9 mouse cellular contexts compared by ENCODE assay signal in genomic region chr5:109602585-109602984, GRCm38 (mm10). TPM values are rescaled to one million over a fixed set of nuclear protein-coding genes. Genes with fewer than 3 reads are reported as not detected.
DNase-seq lines count a peak whose midpoint lies in the region; ATAC-seq and TF ChIP-seq lines count a peak whose summit lies in the region.
"Had no signal": no experiment of that assay in that cellular context is flagged by ENCODE, and none has a peak within 500 bp of the region (broad histone marks: within the 10 kb centered on the region; RNA-seq: fewer than 3 reads in every experiment).

No protein-coding gene starts in this region.

- DNase-seq in heart, adult 2 months, result no peak
- peak; percentile 12 to 27 for DNase-seq in spleen, adult 2 months (ENCODE audit: low read depth in 1 of 2, low spot score in 2 of 2)
- DNase-seq in spleen, postnatal 14 days (ENCODE audit: low spot score in 2 of 2), result no peak
- DNase-seq in lung, postnatal 14 days, result peak; percentile 20
- peak; percentile 50 for DNase-seq in thymus, postnatal 4 days

- intact Hi-C loops in heart, adult 2 months (cut with DNase I), result loop anchor here (10.0 kb wide), 1 partner anchor 422 kb away; no protein-coding TSS in a partner anchor

- H3K79me2 ChIP-seq in heart, adult 2 months (replicated peaks; ENCODE audit: control insufficient read depth, insufficient read depth, low read length), result no peaks in the 10 kb centered on the region

- H3K4me1 ChIP-seq in heart, adult 2 months (ENCODE audit: control insufficient read depth, insufficient read depth, low read length), result no peaks in the 10 kb centered on the region
- no peaks in the 10 kb centered on the region for H3K4me1 ChIP-seq in heart, embryonic 12.5 days (replicated peaks)
- no peaks in the 10 kb centered on the region for H3K4me1 ChIP-seq in spleen, adult 2 months (ENCODE audit: control insufficient read depth, insufficient read depth, insufficient read length)
- no peaks in the 10 kb centered on the region for H3K4me1 ChIP-seq in embryonic fibroblast, embryonic 13.5 days (ENCODE audit: control insufficient read depth, insufficient read depth, low read length)
- H3K4me1 ChIP-seq: limb, embryonic 13.5 days had no signal

- H3K9me3 ChIP-seq in heart, embryonic 12.5 days (replicated peaks), result peaks cover 27% of the 10 kb centered on the region

- peak; percentile 54 for TF ChIP-seq CTCF in heart, adult 2 months (IDR thresholded peaks at IDR 0.05)
- TF ChIP-seq CTCF in spleen, adult 2 months (IDR thresholded peaks at IDR 0.05; ENCODE audit: extremely low read depth, insufficient read depth, insufficient read length, insufficient replicate concordance), result peak; percentile 48; the same call in 1 of the 2 replicates
- peak; percentile 7; the same call in 1 of the 2 replicates for TF ChIP-seq CTCF in embryonic fibroblast, embryonic 13.5 days (IDR thresholded peaks at IDR 0.05; ENCODE audit: borderline replicate concordance, insufficient read depth, low read length)

- H3K27me3 ChIP-seq in heart, adult 2 months (ENCODE audit: control insufficient read depth, insufficient read depth, low read length), result no peaks in the 10 kb centered on the region; the same call in 1 of the 2 replicates
- no peaks in the 10 kb centered on the region for H3K27me3 ChIP-seq in heart, embryonic 12.5 days (replicated peaks)
- no peaks in the 10 kb centered on the region for H3K27me3 ChIP-seq in spleen, adult 2 months (ENCODE audit: control insufficient read depth, insufficient read depth, low read length)
- H3K27me3 ChIP-seq: limb, embryonic 13.5 days had no signal

- ATAC-seq in heart, embryonic 12.5 days (ENCODE audit: insufficient number of reproducible peaks, low FRiP score), result no peak
- ATAC-seq in cerebellum, adult (ENCODE audit: insufficient number of reproducible peaks, low FRiP score, low TSS enrichment), result no peak

- TF ChIP-seq EP300 in heart, adult 2 months (IDR thresholded peaks at IDR 0.05; ENCODE audit: insufficient read depth, low read depth, low read length), result no peak

- H3K4me3 ChIP-seq in heart, adult 2 months, result no peak overlapping the region
- no peak overlapping the region for H3K4me3 ChIP-seq in heart, embryonic 12.5 days
- H3K4me3 ChIP-seq in spleen, adult 2 months (ENCODE audit: extremely low read depth, insufficient read depth, insufficient read length), result no peak overlapping the region
- H3K4me3 ChIP-seq in embryonic fibroblast, embryonic 13.5 days (ENCODE audit: insufficient read depth, low read length), result no peak overlapping the region
- H3K4me3 ChIP-seq: limb, embryonic 13.5 days had no signal

- H3K9ac ChIP-seq in heart, adult 2 months (ENCODE audit: low read depth, low read length), result no peak overlapping the region
- no peak overlapping the region for H3K9ac ChIP-seq in heart, embryonic 12.5 days
- H3K9ac ChIP-seq: limb, embryonic 13.5 days had no signal

- no peak overlapping the region for H3K4me2 ChIP-seq in heart, embryonic 12.5 days
- H3K4me2 ChIP-seq: limb, embryonic 13.5 days had no signal

- WGBS in heart, adult 2 months, result 31% methylated on average over 1 of the region's 1 CpGs
- WGBS in heart, embryonic 12.5 days, result 30% methylated on average over 1 of the region's 1 CpGs
- WGBS in spleen, adult 2 months, result 33% methylated on average over 1 of the region's 1 CpGs

- no peak for TF ChIP-seq POLR2A in heart, adult 2 months (IDR thresholded peaks at IDR 0.05; ENCODE audit: insufficient read depth, low read depth, low read length)
- TF ChIP-seq POLR2A in spleen, adult 2 months (IDR thresholded peaks at IDR 0.05; ENCODE audit: low read depth, low read length), result no peak
- TF ChIP-seq POLR2A in embryonic fibroblast, embryonic 13.5 days (IDR thresholded peaks at IDR 0.05; ENCODE audit: low read depth, low read length), result no peak

- no peaks in the 10 kb centered on the region for H3K36me3 ChIP-seq in heart, adult 2 months (ENCODE audit: control insufficient read depth, insufficient read depth, low read length)
- H3K36me3 ChIP-seq in heart, embryonic 12.5 days, result no peaks in the 10 kb centered on the region
- H3K36me3 ChIP-seq in spleen, adult 2 months (ENCODE audit: control insufficient read depth, insufficient read depth, low read length), result no peaks in the 10 kb centered on the region
- H3K36me3 ChIP-seq: limb, embryonic 13.5 days had no signal

- H3K27ac ChIP-seq in heart, adult 2 months, result no peak overlapping the region
- no peak overlapping the region for H3K27ac ChIP-seq in heart, embryonic 12.5 days (ENCODE audit: poor library complexity, severe bottlenecking)
- H3K27ac ChIP-seq in spleen, adult 2 months (ENCODE audit: insufficient read depth, low read length), result no peak overlapping the region
- no peak overlapping the region for H3K27ac ChIP-seq in embryonic fibroblast, embryonic 13.5 days (ENCODE audit: insufficient read depth, low read length)
- H3K27ac ChIP-seq: limb, embryonic 13.5 days had no signal

RNA-seq across cellular contexts. Expression of gene Crlf2, which starts 43.8 kb away (rescaled TPM):
- total RNA-seq in heart, adult 2 months (2021), result 1 to 10 TPM; 4.7 to 7.3 TPM
- 3.4 and 8.4 TPM in 2 replicates for polyA plus RNA-seq in heart, adult 2 months (2012; rRNA removed)
- polyA plus RNA-seq in heart, embryonic 12.5 days (2016; fragmentation: Nextera tagmentation; extraction: Ambion mirVana), result 9.1 TPM in 2 replicates
- 88.7 and 96.9 TPM in 2 replicates for polyA plus RNA-seq in spleen, adult 2 months (2012; rRNA removed)
- 16.2 and 16.7 TPM in 2 replicates for polyA plus RNA-seq in embryonic fibroblast, embryonic 13.5 days (2011; ENCODE audit: insufficient read length, low read depth, missing spikeins)

Comparison
In these comparisons a context has a peak if more than half of its experiments do, and no peak if none do; other contexts are left out.
1. DNase-seq: peak in spleen, adult 2 months (2 of 2), lung, postnatal 14 days (single experiment) and thymus, postnatal 4 days (single experiment); none in heart, adult 2 months (0 of 2) and spleen, postnatal 14 days (0 of 2).
2. Peak in every context shown above with its lines, with median percentiles within 50 percentile points of each other: CTCF ChIP-seq.